Mouse (Mus musculus) ES-Bruce4 (cell line): Measurements from ENCODE around the gene Mxd3. TPM values are rescaled to one million over a fixed set of nuclear protein-coding genes. Genes with fewer than 3 reads are reported as not detected.

Source experiments
- H3K27ac ChIP-seq: 2 replicates; pipeline ENCODE4 v1.5.1; 2012; ENCODE audit warnings: low read length, inconsistent platforms; ENCODE audit not compliant: insufficient read depth
- H3K27me3 ChIP-seq: 2 replicates; pipeline ENCODE4 v1.6.1; 2012; ENCODE audit warnings: mild to moderate bottlenecking, low read length, inconsistent platforms; ENCODE audit not compliant: control insufficient read depth, poor library complexity, insufficient read depth, severe bottlenecking
- H3K36me3 ChIP-seq: 2 replicates; pipeline ENCODE4 v1.6.1; 2012; ENCODE audit warnings: inconsistent platforms, mild to moderate bottlenecking, low read length, moderate library complexity; ENCODE audit not compliant: control insufficient read depth, poor library complexity, insufficient read depth, severe bottlenecking
- H3K4me1 ChIP-seq: one replicate; pipeline ENCODE4 v1.8.1; 2011; ENCODE audit warnings: low read length; ENCODE audit not compliant: control insufficient read depth, insufficient read depth
- H3K4me3 ChIP-seq: 2 replicates; pipeline ENCODE4 v1.5.1; 2011; ENCODE audit warnings: low read depth, mild to moderate bottlenecking, low read length
- H3K9ac ChIP-seq: 2 replicates; pipeline ENCODE4 v1.6.1; 2012; ENCODE audit warnings: low read depth, mild to moderate bottlenecking, inconsistent platforms; ENCODE audit not compliant: poor library complexity, severe bottlenecking
- H3K9me3 ChIP-seq: replicated peaks from 2 replicates; pipeline ENCODE4 v1.6.1; 2012; ENCODE audit warnings: mild to moderate bottlenecking, low read length, inconsistent platforms; ENCODE audit not compliant: control insufficient read depth, poor library complexity, insufficient read depth, severe bottlenecking
- CTCF ChIP-seq: IDR thresholded peaks from one replicate; pipeline ENCODE4 v1.8.1; 2011; ENCODE audit warnings: low read depth, low read length
- EP300 ChIP-seq: IDR thresholded peaks from 2 replicates; pipeline ENCODE4 v1.6.1; 2011; ENCODE audit warnings: low read depth, low read length; ENCODE audit not compliant: insufficient read depth
- POLR2A ChIP-seq: IDR thresholded peaks from one replicate; pipeline ENCODE4 v1.8.1; 2011; ENCODE audit warnings: low read length; ENCODE audit not compliant: insufficient read depth
- polyA plus RNA-seq: library from polyadenylated mRNA; stranded (reverse); fragments of >200 nt; gene quantifications from 2 replicates; pipeline ENCODE4 v1.2.4, GENCODE M21; 2011; ENCODE audit warnings: low read depth; ENCODE audit not compliant: missing spikeins, insufficient read depth, insufficient read length

Gene Mxd3
- polyA plus RNA-seq, result 5.1 and 6.5 TPM in 2 replicates

GRCm38 (mm10) chr13:55329683-55330566 lies at the start of gene Mxd3:
Gene Mxd3 (minus strand): TSS chr13:55329823.
- no peaks in the 10 kb centered on the region for H3K27me3 ChIP-seq
- TF ChIP-seq EP300, result 0 out of 2 replicates have a peak, but pooled peaks have one; percentile 2
- TF ChIP-seq POLR2A, result peak; percentile 16
- TF ChIP-seq CTCF, result no peak
- H3K4me3 ChIP-seq, result peak within 1 kb of the TSS; percentile 84
- H3K9ac ChIP-seq, result peak within 1 kb of the TSS; percentile 86
- peaks cover 6% of the 10 kb centered on the region; the same call in 1 of the 2 replicates for H3K36me3 ChIP-seq
- peak within 1 kb of the TSS; percentile 89 for H3K27ac ChIP-seq
- H3K9me3 ChIP-seq, result no peaks in the 10 kb centered on the region
- H3K4me1 ChIP-seq, result peaks cover 9% of the 10 kb centered on the region

- TF ChIP-seq POLR2A (peak; percentile 62), EP300 (peak; percentile 14; the same call in 1 of the 2 replicates), CTCF (peak; percentile 35)
- H3K4me3 ChIP-seq, result peak overlapping the region; percentile 57
- no peaks in the 10 kb centered on the region for H3K9me3 ChIP-seq
- H3K9ac ChIP-seq, result 0 out of 2 replicates have a peak overlapping the region, but pooled peaks have one; percentile 32
- H3K27ac ChIP-seq, result no peak overlapping the region
- no peaks in the 10 kb centered on the region for H3K36me3 ChIP-seq
- peaks cover 8% of the 10 kb centered on the region for H3K4me1 ChIP-seq
- no peaks in the 10 kb centered on the region for H3K27me3 ChIP-seq
Observed at GRCm38 (mm10) chr13:55378907-55379580, 49.4 kb upstream of the Mxd3 start.

- no peak overlapping the region for H3K9ac ChIP-seq
- no peak overlapping the region for H3K27ac ChIP-seq
- peaks cover 5% of the 10 kb centered on the region for H3K4me1 ChIP-seq
- no peak for TF ChIP-seq CTCF
- no peak for TF ChIP-seq EP300
- no peak for TF ChIP-seq POLR2A
- H3K9me3 ChIP-seq, result no peaks in the 10 kb centered on the region
- H3K4me3 ChIP-seq, result no peak overlapping the region
- no peaks in the 10 kb centered on the region for H3K27me3 ChIP-seq
- H3K36me3 ChIP-seq, result no peaks in the 10 kb centered on the region
Observed at GRCm38 (mm10) chr13:55375877-55376276, 46.3 kb upstream of the Mxd3 start.

GRCm38 (mm10) chr13:55374206-55374924 lies 44.7 kb upstream of the Mxd3 start:
- Histone ChIP-seq H3K27me3 (no peaks in the 10 kb centered on the region), H3K9ac (no peak overlapping the region), H3K4me3 (no peak overlapping the region), H3K4me1 (peaks cover 5% of the 10 kb centered on the region), H3K27ac (no peak overlapping the region), H3K9me3 (no peaks in the 10 kb centered on the region), H3K36me3 (no peaks in the 10 kb centered on the region)
- TF ChIP-seq POLR2A (no peak), CTCF (no peak), EP300 (no peak)

- TF ChIP-seq CTCF, result no peak
- TF ChIP-seq EP300, result no peak
- TF ChIP-seq POLR2A, result no peak
- Histone ChIP-seq H3K4me1 (no peaks in the 10 kb centered on the region), H3K36me3 (no peaks in the 10 kb centered on the region), H3K27ac (no peak overlapping the region), H3K27me3 (no peaks in the 10 kb centered on the region), H3K9ac (no peak overlapping the region), H3K4me3 (no peak overlapping the region), H3K9me3 (no peaks in the 10 kb centered on the region)
Observed at GRCm38 (mm10) chr13:55371740-55372139, 42.1 kb upstream of the Mxd3 start.
